Mouse (Mus musculus) liver, adult 2 months (tissue): ENCODE measurements around the gene Vsx1. TPM values are rescaled to one million over a fixed set of nuclear protein-coding genes. Genes with fewer than 3 reads are reported as not detected.
A peak's percentile ranks its signal among the peaks of the same experiment; 100 is the strongest.

Experiments used
- DNase-seq: peaks from one replicate; pipeline ENCODE4 v3.0.0-alpha.2; 2011; ENCODE audit warnings: low read depth, low spot score; ENCODE audit errors: extremely low read depth
- H3K27ac ChIP-seq: fragments of 200-500 bp; replicated peaks from 2 replicates; pipeline ENCODE4 v1.5.1; 2012; ENCODE audit warnings: low read depth, mild to moderate bottlenecking, control low read depth, inconsistent platforms, low read length; ENCODE audit not compliant: insufficient read depth
- H3K27me3 ChIP-seq: fragments of 200-500 bp; 2 replicates; pipeline ENCODE4 v1.6.1; 2012; ENCODE audit warnings: mild to moderate bottlenecking, moderate library complexity, low read length, inconsistent platforms; ENCODE audit not compliant: control insufficient read depth, insufficient read depth
- H3K36me3 ChIP-seq: fragments of 200-500 bp; 2 replicates; pipeline ENCODE4 v1.6.1; 2012; ENCODE audit warnings: low read length, inconsistent platforms; ENCODE audit not compliant: control insufficient read depth, insufficient read depth
- H3K4me1 ChIP-seq: fragments of 200-500 bp; 2 replicates; pipeline ENCODE4 v1.6.1; 2011; ENCODE audit warnings: low read length; ENCODE audit not compliant: control insufficient read depth, insufficient read depth
- H3K4me3 ChIP-seq: fragments of 200-500 bp; 2 replicates; pipeline ENCODE4 v1.5.1; 2011; ENCODE audit warnings: low read depth, mild to moderate bottlenecking, control low read depth, low read length, moderate library complexity; ENCODE audit not compliant: insufficient read depth
- H3K79me2 ChIP-seq: fragments of 200-500 bp; 2 replicates; pipeline ENCODE4 v1.6.1; 2012; ENCODE audit warnings: inconsistent platforms, mild to moderate bottlenecking, low read length, moderate library complexity; ENCODE audit not compliant: control insufficient read depth, insufficient read depth
- H3K9ac ChIP-seq: fragments of 200-500 bp; 2 replicates; pipeline ENCODE4 v1.6.1; 2012; ENCODE audit warnings: low read depth, mild to moderate bottlenecking, control low read depth, inconsistent platforms, low read length
- CTCF ChIP-seq: fragments of 200-500 bp; IDR thresholded peaks from 2 replicates; pipeline ENCODE4 v1.5.1; 2011; ENCODE audit warnings: low read depth, low read length, control low read depth
- POLR2A ChIP-seq: fragments of 200-500 bp; IDR thresholded peaks from 2 replicates; pipeline ENCODE4 v1.6.1; 2011; ENCODE audit warnings: low read length, control low read depth; ENCODE audit not compliant: insufficient read depth; ENCODE audit errors: extremely low read depth
- WGBS: fragments of 180-500 bp; shearing (Covaris S2); methylation state at CpG from one replicate; pipeline ENCODE4 v1.1.7; 2018; 5-methylcytosine and 5-hydroxymethylcytosine counted together
- polyA plus RNA-seq: library from polyadenylated mRNA; depleted of rRNA; stranded (reverse); fragments of >200 nt; gene quantifications from 2 replicates; pipeline ENCODE4 v1.2.3, GENCODE M21; 2012
- total RNA-seq: library from RNA; depleted of rRNA; stranded (reverse); fragments of >200 nt; gene quantifications from 2 replicates; pipeline ENCODE4 v1.2.3, GENCODE M21; 2014

Vsx1 gene
- total and polyA plus RNA-seq, 2 experiments: not detected

DNA sequence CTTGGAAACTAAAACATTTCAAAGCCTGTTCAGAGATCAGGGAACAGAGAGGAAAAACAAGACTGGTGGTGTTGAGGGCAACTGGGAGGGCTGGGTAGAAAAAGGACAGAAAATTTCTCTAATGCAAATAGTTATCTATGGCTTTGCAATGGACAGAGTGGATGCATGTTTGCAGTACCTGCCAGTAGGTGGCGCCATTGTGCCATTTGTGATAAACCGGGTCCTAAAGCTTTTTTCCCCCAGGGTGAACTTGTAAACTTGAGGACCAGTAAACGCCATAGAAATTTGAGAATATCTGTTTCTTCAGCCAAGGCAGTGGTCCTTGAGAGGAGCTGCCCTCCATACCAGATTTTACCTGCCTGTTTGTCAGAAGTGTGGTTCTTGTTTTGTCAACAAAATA is 10.8 kb downstream of the Vsx1 start:
- H3K9ac ChIP-seq: no peak overlapping the region
- H3K36me3 ChIP-seq: no peaks in the 10 kb centered on the region
- no peaks in the 10 kb centered on the region for H3K4me1 ChIP-seq
- DNase-seq: peak; percentile 31
- H3K27me3 ChIP-seq: no peaks in the 10 kb centered on the region
- no peak overlapping the region for H3K27ac ChIP-seq
- WGBS: 1% methylated on average over 3 of the region's 3 CpGs
- H3K79me2 ChIP-seq: no peaks in the 10 kb centered on the region
- TF ChIP-seq CTCF: peak; percentile 75
- no peak for TF ChIP-seq POLR2A
- H3K4me3 ChIP-seq: no peak overlapping the region

GRCm38 (mm10) chr2:150675525-150675924 is 13.6 kb downstream of the Vsx1 start:
- H3K27me3 ChIP-seq: no peaks in the 10 kb centered on the region
- no peaks in the 10 kb centered on the region for H3K4me1 ChIP-seq
- H3K36me3 ChIP-seq: no peaks in the 10 kb centered on the region
- H3K79me2 ChIP-seq: no peaks in the 10 kb centered on the region
- no peak for DNase-seq
- WGBS: 19% methylated on average over 1 of the region's 1 CpGs
- H3K9ac ChIP-seq: no peak overlapping the region
- H3K4me3 ChIP-seq: no peak overlapping the region
- no peak overlapping the region for H3K27ac ChIP-seq
- TF ChIP-seq POLR2A (no peak), CTCF (no peak)

- no peak overlapping the region for H3K9ac ChIP-seq
- no peaks in the 10 kb centered on the region for H3K79me2 ChIP-seq
- TF ChIP-seq CTCF (peak; percentile 31; the same call in 1 of the 2 replicates), POLR2A (no peak)
- no peaks in the 10 kb centered on the region for H3K27me3 ChIP-seq
- H3K4me3 ChIP-seq: no peak overlapping the region
- 0% methylated on average over 2 of the region's 2 CpGs for WGBS
- no peaks in the 10 kb centered on the region for H3K4me1 ChIP-seq
- H3K27ac ChIP-seq: no peak overlapping the region
- no peaks in the 10 kb centered on the region for H3K36me3 ChIP-seq
- DNase-seq: peak; percentile 27
Observed at GRCm38 (mm10) chr2:150674900-150675299, 14.3 kb downstream of the Vsx1 start.

DNA sequence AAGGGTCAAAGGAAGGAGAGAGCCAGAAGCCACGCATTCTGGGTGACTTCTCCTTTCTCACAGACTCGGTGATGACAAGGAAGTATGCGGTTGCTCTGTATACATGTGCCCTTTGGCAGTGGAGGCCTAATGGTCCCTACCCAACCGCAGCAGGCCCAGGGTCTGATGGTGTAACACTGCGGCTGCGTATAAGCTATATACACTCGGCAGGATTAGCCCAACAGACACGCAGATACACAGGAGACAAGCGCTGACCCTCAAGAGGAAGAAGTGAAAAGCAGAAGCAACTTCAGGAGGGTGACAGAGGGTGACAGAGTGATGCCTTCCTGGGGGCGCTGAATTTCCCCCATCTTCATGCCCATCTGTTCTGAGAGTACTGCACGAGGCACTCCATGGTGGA is 15.2 kb downstream of the Vsx1 start:
- DNase-seq: no peak
- Histone ChIP-seq H3K27me3 (no peaks in the 10 kb centered on the region), H3K9ac (no peak overlapping the region), H3K4me3 (no peak overlapping the region), H3K27ac (no peak overlapping the region), H3K36me3 (no peaks in the 10 kb centered on the region), H3K4me1 (no peaks in the 10 kb centered on the region), H3K79me2 (no peaks in the 10 kb centered on the region)
- no peak for TF ChIP-seq CTCF
- WGBS: 85% methylated on average over 11 of the region's 11 CpGs

DNA sequence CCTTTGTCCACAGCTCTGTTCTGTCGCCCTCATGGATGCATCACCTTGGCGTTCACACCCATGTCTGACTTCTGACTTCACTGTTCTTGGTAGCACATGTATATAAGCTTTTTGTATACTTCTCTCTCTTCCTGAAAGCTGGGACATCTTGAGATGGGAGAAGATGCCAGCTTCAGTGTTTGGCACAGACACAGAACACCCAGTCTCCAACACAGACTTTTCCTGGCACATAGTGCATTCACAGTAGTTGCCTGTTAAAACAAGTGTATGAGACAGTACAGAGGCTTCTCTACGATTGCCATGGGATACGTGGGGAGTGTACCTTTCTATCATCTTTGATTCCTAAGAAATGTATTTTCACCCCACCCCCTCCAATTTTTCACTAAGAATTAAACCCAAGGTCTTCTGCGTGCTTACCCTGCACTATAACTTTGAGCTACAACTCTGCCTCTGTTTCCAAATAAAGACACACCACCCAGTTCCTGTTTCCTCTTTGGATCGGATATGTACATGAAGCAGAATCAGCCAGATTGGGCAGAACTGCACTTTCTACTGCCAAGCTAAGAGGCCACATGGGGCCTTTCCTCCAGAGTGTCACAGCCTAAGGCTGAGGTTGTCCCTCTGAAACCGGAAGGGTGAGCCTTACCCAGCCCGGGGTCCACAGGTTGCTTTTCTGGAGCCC is 17.4 kb downstream of the Vsx1 start:
- no peak for TF ChIP-seq CTCF
- 78% methylated on average over 8 of the region's 8 CpGs for WGBS
- Histone ChIP-seq H3K4me3 (no peak overlapping the region), H3K79me2 (no peaks in the 10 kb centered on the region), H3K27me3 (peaks cover 4% of the 10 kb centered on the region; the same call in 1 of the 2 replicates), H3K4me1 (peaks cover 2% of the 10 kb centered on the region), H3K36me3 (no peaks in the 10 kb centered on the region), H3K9ac (no peak overlapping the region), H3K27ac (no peak overlapping the region)
- DNase-seq: no peak

- no peak overlapping the region for H3K9ac ChIP-seq
- TF ChIP-seq POLR2A (no peak), CTCF (no peak)
- H3K36me3 ChIP-seq: no peaks in the 10 kb centered on the region
- H3K27me3 ChIP-seq: peaks cover 4% of the 10 kb centered on the region; the same call in 1 of the 2 replicates
- WGBS: 87% methylated on average over 1 of the region's 1 CpGs
- H3K79me2 ChIP-seq: no peaks in the 10 kb centered on the region
- H3K27ac ChIP-seq: no peak overlapping the region
- DNase-seq: no peak
- peaks cover 2% of the 10 kb centered on the region for H3K4me1 ChIP-seq
- H3K4me3 ChIP-seq: no peak overlapping the region
Observed at GRCm38 (mm10) chr2:150670926-150671325, 18.2 kb downstream of the Vsx1 start.
